Mouse (Mus musculus): Measurements from ENCODE around the gene 9330182O14Rik.

The 9330182O14Rik gene

DNA sequence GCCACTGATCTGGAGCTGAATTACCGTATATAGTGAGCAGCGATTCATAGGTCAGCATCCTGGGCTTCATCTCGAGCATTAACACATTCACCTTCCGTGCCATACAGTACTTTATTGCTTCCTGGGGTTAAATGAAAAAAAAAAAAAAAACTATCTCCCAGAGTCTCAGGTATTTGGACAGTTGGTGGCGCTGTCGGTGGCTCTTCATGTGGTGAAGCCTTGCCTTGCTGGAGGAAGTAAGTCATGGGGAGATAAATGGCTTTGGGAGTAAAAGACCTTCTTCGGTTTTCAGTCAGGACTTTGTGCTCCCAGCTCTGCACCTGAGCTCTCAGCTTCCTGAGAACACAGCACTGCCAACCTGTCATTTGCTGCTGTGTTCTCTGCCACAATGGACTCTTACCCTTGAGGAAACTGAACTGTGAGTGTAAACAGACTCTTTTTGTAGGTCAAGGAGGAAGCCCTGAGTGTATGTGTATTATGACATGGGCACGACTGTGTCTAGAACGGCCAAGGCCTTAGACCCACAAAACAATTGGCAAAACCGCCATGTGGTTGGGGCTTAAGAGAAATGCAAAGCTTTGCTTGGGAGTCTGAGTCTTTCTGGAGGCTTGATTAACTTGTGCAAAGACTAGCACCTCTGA lies at the start of gene 9330182O14Rik:
TSS of gene 9330182O14Rik (plus strand) at position 214 of the 641 bp plus-strand sequence.
- DNase-seq (ENCODE audit: low read depth, low spot score) = no peak

DNA sequence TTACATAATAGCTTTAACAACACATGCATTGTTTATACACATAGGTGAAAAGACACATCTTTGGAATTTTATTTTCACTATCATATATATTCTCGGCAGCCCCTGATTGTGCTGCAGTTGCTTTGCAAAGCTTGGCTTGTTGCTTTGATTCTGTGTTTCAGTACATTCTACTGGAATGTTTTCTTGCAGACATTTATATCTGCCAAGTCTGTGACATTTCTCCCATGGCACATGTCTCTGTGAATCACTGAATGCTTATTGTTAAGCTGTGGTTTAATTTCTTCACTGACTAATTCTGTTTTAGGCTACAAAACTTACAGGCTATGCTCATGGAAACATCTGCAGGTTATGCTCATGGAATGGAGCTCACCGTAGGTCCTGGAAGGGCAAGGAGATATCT lies 30.9 kb upstream of the 9330182O14Rik start:
- DNase-seq (ENCODE audit: low read depth, low spot score) = no peak

DNA sequence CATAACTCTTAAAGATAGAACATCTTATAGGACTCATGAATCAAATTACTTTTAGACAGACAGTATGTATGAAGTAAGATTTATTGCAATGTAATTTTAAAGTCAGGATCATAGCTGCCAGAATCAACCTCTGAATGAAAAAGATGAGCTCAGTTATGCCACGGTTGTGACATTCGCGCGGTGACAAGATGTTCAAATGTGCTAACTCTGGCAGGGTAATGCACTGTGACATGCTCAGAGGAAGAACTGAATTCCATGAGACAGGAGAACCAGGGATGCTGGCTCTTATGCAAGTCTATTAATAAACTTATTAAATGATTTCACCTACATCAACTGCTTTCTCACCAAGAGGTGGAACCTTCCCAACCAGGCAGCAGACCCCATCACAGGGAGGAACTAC lies 28.5 kb upstream of the 9330182O14Rik start:
- DNase-seq (ENCODE audit: low read depth, low spot score) = no peak

DNA sequence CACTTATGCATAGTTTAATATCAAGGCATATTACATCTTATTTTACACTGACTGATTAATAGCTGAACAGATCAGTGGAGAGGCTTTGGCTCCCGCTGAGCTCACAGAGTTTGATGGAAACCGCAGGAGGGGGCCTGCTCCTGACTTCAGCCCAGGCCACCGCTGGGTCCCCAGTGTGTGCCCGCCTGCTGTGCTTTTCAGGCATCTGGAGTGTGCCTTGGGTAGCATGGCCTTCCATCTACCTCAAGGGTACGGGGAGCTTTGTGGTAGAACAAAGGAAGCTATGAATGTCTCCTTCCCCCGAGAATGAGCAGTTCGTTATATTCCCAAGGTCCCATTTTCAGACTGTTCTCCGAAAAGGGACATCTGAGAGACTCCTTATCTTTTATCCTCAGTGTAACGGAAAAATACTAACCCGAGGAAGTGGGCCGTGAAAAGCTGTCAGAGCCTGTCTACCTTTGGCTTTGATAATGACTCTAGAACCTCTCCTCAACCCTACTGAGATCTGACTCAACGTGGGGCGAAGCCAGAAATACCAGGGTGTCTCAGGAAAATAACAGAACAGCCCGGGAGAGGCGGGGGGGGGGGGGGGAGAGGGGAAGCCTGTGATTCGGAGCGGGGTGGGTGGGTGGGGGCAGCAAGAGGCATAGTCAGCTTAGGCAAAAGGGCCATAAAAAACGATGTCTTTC lies 20.1 kb upstream of the 9330182O14Rik start:
- DNase-seq (ENCODE audit: low read depth, low spot score) = no peak

DNA sequence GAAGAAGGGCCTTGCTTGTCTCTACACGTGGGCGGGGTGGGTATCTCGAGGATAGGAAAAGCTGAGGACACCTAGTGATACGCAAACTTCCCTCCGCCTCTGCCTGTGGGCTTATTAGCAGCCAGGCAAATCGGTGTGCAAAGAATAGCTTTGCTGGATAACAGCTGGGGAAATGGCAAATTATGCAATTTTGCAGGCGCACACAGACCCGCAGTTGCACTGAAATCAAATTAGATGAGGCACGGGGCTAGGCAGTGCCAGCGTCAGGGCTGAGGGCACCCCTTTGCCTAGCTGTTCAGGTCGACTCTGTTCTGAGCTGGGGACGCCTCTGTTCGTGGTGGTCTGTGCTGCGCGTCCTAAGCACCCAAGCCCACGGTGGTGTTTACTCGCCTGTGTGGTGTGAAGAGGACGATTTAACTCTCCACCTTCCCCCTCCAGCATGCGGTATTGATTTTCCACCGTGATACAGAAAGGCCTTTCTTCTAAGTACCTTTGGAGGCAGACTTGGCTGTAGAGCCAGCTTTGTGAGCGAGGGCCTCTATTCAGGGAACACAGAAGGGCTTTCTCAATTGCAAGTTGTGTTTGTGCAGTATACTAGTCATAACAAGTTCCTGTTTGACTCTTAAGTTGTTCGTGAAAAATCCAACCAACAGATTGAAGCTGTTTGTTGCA lies 19.4 kb upstream of the 9330182O14Rik start:
- peak; percentile 40 for DNase-seq (ENCODE audit: low read depth, low spot score)

DNA sequence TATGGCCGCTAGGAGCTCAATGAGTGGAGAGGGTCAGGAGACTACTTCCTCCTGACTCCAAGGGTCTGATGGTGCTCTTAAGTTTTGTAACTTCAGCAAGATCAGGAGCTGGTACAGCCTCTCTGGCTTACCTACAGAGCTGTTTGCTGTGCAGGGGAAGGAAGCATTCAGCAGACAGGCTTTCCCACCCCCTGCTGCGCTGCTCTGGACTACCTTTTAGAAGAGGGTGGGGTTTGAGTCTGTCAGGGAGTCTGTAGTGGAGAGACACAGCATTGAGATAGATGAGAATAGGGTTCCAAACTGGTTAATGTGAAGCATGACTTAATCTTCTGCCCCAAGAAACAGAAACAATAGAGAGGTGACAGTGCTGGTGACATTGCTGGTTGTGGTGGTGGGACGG lies 17.8 kb upstream of the 9330182O14Rik start:
- no peak for DNase-seq (ENCODE audit: low read depth, low spot score)

DNA sequence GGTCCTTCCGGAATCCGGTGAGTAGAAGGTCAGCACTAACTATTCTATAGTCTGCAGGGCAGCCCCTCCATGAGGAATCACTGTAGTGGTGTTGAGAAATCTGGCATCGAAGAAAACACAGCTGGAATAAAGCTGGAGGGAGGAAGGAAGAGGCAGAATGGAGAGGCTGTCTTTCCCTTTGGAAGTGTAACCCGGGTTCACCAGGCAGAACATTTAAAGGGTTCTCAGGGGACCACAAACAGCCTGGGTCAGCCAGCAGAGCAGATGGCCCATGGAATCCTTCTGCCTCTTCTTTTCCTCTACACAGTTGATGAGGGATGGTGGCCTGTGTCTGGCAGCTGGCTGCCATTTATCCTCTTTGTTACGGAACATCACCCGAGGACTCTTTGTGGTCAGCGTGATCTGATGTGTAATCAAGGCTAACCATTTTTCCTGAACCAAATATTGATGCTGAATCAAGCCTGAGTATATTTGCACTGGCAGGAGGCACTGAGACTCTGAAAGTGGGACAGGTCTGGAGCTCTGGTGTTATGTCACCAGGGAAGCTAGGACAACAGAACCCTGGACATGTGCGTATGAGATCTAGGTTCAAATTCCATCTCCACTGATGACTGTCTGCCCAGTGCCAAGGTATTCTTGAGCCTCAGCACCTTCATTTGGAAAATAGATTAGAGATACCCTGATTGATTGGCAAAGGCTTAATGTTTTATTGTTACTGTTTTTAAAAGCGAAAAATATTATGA lies 9.8 kb upstream of the 9330182O14Rik start:
- DNase-seq (ENCODE audit: low read depth, low spot score) = no peak

DNA sequence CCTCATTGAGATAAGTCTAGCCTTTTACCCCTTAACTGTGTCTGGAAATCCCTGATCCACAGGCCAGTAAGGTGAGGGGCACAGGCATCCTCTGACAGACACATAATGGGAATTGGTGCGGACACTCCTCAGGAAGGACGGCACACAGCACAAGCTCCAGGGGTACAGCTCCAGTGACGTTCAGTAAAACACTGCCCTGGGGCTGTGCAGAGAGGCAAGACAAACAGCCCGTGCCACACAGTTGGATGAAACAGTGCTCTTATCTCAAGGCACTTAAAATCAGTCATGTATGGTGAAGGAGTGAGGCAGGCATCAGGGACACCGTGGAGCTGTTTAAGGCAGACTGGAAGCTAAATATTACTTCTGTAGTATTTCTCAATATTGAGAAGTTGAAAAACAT lies 4.7 kb upstream of the 9330182O14Rik start:
- no peak for DNase-seq (ENCODE audit: low read depth, low spot score)

DNA sequence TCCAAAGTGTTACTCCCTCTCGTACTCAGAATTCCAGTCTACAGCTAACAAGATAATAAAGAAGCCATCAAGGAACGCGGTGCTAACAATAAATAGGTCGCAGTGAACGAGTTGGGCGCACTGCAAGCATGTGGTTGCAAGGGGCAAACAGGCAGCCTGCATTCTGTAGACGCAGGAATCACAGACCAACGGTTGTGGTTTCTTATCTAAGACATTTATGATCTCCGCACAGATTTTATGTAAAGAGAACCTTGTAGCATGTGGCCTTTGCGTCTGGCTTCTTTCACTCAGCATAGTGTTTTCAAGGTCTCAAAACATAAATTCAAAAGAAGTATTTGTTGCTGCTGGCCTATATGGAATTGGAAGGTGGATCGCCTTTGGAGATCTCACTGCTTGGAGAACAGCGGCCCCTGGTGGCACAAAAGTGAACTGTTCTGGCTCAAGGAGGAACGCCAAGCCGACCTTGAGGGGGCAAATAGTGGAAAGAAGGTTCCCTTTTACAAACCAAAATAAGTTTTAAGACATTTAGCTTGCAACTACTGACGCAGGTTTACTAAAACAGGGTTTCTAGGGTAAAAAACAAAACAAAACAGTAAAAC lies 3.2 kb upstream of the 9330182O14Rik start:
- DNase-seq (ENCODE audit: low read depth, low spot score) = peak; percentile 75

DNA sequence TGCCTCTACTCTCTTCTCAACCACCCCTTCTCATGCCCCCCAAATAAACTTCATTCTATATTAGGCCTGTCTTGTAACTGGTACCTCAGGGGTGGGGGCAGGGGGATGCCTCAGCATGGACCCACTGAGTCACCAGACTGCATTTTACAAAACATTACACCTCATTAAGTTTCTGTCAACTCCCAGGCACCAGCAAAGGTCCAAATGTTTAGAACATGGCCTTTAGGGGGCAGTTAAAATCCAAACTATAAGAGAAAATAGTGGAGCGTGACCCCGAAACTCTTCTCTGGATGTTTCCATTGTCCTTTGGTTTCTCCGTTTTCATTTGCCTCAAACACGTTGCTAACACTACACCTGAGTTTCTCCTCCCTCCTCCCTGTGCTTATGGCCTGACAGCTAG lies 1.8 kb upstream of the 9330182O14Rik start:
- no peak for DNase-seq (ENCODE audit: low read depth, low spot score)

DNA sequence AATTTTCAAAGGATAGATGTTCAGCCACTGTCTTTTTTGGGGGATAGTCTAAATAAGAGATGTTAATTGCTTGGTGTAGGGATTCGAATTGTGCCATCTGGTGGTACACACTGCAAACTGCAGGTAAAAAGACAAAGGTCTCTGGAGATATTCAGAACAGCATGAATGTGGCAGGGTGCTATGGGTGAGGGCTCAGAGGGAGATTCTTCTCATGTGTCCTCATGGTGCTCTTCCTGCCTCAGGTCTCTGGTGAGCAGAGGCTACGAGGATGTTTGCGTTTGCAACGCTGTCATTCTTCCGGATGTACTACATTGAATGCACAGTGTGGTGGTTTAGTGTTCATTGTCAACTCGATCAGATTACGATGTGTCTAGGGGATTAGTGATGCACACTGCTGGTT lies 10.1 kb downstream of the 9330182O14Rik start:
- peak; percentile 40 for DNase-seq (ENCODE audit: low read depth, low spot score)

DNA sequence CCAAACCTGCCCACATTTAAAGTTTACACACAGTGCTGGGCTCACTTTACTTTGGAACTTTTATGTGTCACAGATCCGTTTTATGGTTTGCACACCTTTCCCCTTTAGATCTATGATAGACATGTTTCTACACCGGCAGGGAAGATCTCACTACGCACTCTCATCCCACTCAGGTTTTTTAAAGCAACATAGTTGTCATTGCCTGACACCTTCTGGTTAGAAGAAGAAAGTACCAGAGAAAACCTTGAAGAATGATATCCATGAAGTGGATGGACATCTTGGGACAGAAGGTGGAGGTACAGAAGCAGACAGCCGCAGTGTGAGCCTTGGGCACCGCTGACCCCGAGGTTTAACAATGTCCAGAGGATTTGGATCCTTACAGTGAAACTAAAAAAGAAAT lies 23.5 kb downstream of the 9330182O14Rik start:
- DNase-seq (ENCODE audit: low read depth, low spot score) = no peak

DNA sequence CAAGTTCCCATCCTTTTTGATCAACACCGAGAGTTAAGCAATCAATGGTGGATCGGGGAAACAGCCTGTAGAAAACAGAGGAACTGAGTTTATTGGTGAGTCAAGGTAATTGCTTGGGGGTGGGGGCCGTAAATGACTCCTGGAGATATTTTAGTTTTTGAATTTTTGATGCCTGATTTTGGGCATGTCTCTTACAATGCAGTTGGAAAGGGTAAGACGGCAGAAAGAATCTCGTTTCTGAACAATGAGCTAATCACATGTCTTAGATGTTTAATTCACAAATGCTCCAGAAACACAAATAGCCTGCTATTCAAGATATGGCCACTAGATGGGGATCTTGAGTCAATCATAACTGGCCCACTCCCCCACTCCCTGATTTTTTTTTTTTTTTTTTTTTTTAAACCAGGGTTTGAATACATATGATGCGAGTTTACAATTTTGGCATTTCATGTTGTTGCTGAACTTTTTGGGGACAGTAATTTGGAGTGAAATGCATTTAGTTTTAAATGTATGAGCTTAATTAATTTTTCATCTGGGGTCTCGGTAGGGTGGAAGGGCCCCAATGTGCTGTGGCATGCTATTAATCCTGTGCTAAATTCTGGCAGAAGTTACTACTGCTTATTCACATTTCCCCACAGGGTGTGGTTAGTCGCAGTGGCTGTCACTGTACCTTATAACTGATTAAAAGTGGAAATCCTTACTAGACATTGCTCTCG lies 32.6 kb downstream of the 9330182O14Rik start:
- DNase-seq (ENCODE audit: low read depth, low spot score) = peak; percentile 74

DNA sequence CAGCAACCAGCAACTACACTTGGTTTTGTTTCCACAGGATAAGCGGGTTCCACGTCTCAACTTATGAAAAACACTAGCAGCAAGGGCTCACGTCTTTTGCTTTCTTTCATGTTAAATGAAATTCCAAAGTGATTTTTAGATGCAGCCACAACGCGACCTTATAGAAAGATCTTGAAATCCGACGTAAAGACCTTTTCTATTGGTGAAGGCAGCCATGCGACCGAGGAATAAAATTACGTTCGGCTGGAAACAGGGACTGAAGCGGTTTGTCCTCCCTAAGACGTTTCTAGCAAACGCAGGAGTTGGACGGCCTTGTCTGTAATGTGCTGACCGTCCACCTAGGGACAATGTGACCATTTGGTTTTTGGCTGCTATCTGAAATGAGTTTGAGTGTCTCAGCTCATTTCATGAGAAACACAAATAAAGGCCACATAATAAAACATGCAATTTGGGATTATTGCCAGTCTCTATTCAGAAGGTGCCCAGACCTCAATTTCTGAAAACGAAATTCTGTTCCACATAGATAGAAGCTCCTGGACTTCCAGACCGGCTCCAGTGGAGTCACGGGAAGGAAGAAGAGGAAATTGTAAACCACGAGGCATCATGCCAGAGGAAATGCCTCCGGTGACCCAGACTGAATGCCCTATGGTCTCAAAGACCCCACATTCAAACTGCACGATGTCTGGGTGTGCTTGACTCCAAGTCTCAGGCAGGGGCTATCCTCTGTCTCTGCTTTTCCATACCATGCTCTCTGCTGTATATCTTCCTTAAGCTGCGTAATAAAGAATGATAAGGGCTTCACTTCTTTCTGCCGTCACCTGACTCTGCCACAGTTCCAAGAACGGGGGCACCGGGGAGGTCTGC lies 33.3 kb downstream of the 9330182O14Rik start:
- DNase-seq (ENCODE audit: low read depth, low spot score) = no peak

DNA sequence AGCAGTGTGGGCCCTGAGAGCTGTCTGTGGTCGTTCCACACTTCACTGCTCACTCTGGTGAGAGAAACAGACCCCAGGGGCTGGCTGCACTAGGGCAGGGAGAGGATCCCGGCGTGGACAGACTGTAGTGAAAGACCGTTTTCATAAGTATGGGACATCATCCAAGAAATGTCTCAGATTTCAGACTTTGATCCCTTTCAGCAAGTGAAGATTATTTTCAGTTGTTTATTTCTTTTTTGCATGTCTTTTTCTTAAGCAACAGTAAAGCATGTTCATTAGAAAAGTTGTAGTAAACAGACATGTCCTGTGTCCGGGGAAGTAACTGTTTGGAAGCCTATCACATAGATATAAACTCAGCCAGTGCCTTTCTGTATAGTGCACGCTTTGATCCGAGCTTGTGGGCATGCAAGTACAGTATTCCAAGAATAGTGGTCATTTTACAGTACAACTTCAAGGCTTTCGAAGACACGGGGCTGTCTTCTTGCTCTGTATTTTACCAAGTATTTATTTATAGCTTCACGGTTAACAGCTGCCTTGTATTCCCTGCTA lies 34.0 kb downstream of the 9330182O14Rik start:
- DNase-seq (ENCODE audit: low read depth, low spot score) = no peak

DNA sequence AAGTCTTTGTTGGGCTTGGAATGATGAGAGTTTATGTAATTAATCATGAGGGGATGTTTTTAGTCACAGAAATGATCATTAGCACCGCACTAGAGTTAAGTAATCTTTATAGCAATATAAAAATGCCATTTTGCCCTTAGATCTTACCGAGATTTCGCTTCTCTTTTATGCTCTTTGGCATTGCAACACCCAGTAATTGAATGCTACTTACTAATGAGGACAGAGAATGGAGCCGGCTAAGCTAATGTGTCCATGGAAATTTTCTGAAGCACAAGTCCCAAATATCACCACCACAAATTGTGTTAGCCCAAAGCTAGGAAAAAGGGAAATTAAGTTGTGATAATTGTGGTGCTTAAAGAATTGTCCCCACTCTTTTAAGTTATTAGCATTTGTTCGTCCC lies 34.9 kb downstream of the 9330182O14Rik start:
- no peak for DNase-seq (ENCODE audit: low read depth, low spot score)

DNA sequence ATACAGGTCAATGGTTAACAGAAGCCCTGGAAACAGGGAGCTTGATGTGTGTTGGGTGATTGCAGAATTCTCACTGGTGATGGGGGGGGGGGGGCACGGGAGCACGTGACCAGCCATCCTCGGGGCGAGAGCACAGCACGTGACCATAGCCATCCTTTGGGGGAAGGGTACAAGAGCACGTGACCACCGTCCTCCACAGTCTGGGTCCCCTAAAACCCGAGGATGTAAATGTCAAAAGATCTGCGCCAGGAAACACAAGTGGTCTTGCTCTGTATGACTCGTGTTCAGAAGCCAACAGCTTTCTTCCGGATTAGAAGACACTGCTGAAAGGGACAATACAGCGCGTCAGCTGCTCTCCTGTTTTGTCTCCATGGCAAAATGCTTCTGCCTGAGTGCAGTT lies 35.5 kb downstream of the 9330182O14Rik start:
- DNase-seq (ENCODE audit: low read depth, low spot score) = no peak

DNA sequence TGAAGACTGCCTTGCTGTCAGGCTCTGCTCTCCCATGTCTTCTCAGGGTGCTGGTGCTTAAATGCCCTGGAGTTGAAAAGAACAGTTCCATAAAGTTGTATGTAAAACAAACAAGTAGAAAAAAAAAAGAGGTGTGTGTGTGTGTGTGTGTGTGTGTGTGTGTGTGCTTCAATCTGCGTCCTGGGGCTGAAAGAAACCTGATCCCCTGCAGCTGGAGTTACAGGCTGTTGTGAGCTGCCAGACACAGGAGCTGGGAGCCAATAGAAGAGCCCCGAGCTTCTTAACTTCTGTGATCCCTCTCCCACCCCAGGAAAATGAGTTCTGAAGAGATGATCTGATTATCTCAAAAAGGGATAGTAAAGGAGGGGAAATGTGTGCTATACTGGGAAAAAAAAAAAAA lies 45.3 kb downstream of the 9330182O14Rik start:
- DNase-seq (ENCODE audit: low read depth, low spot score) = peak; percentile 61

DNA sequence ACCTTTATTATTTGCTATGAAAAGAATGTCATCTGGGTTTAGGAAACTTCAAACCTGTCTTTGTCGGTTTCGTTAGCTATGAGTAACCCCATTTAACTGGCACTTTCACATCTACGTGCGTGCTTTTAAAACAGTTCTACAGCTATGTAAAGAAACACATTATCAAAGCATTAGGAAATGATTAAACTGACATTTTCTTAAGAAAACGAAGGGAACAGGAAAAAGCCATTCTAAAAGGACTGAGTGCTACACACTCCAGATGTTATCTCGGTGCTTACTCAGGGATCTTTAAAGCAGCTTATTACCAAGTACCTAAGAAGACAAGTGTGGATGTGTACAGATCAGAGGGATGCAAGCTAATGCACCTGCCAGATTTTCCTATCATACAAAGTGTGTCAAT lies 52.9 kb downstream of the 9330182O14Rik start:
- DNase-seq (ENCODE audit: low read depth, low spot score) = no peak
